Mouse (Mus musculus) gastrocnemius, adult 18-20 months (tissue): ENCODE measurements around the gene Snap47. TPM values are rescaled to one million over a fixed set of nuclear protein-coding genes. Genes with fewer than 3 reads are reported as not detected.
"Not testable (repeated sequence)": the region's sequence is repeated elsewhere in the genome, so short reads cannot be mapped to it uniquely, and the experiment has no call there.

ENCODE experiments used
- DNase-seq: peaks from one replicate; pipeline ENCODE4 v3.0.0; 2021; ENCODE audit warnings: low spot score
- total RNA-seq, 2 experiments: library from RNA; stranded (reverse); gene quantifications; 2 replicates each; pipeline ENCODE4 v1.2.3; 2021

The Snap47 gene
- total RNA-seq, 2 experiments from 2014 or later, result 23.9 to 24.2 TPM

DNA sequence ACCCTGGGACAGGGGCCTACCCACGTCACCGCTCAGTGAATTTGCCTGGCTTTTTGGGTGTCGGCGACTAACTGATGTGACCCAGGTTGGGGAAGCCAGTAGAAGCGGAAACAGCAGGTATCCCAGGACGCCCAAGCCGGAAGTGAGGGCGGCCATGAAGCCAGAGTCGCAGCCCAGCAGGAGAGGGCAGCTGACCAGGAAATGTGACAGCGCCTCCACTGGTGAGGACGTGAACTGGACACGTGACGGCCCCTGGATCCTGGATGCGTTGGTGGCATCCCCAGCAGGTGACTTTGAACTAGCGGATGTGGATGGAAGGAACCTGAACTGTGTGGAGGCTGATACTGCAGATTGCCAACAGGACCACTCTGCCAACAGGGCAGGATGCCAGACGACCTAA is 75.5 kb downstream of the Snap47 start, which contains the start of gene Prss38:
Gene Prss38 (minus strand): TSS at position 183 of the 400 bp plus-strand sequence.
- no peak for DNase-seq

DNA sequence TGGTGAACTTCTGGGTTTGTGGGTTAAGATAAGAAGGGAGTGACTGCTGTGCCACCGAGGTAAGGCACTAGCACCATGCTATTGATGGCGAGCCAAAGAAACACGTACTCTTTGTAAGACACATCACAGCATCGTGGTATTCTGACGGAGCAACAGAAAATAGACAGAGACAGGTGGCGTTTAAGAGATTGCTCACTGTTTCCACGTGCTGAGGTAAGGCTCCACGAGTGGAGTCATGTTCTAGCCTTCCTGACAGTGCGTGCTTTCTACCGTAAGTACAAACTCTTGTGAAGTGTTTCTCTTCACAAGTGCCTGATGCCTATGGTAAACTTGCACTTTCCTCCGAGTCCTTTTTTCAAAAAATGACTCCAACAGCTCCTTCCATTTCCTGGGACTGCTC is 81.1 kb downstream of the Snap47 start:
- DNase-seq, result no peak

DNA sequence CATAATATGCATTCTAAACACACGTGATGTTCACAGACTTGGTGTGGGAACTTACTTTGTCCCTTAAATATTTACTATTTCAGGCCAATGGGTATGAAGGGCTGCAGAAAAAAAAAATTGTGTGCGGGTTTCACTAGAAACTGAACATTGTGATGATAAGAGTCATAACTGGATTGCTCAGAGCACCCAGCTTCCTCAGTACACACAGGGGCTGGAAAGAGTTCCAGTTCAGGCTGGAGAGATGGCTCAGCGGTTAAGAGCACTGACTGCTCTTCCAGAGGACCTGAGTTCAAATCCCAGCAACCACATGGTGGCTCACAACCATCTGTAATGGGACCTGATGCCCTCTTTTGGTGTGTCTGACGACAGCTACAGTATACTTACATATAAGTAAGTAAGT is 83.0 kb downstream of the Snap47 start:
- not testable (repeated sequence) for DNase-seq

DNA sequence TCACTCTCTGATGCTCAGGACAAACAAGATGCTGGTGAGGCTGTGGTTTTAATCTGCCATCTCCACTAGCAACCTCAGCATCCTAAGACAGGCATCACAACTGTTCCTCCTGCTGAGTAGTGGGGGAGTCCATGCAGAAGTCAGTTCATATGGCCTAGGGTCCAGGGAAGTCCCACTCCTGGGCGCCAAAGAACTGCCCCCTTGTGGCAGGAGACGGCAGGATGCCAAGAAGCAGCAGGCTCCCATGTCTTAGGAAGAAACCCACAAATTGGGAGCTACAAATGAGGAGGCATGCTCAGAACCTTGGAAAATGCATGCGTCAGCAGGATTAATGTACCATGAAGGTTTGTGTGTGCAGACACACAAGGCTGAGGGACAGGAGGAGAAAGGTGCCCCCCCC is 84.4 kb downstream of the Snap47 start:
- DNase-seq, result peak; percentile 25

DNA sequence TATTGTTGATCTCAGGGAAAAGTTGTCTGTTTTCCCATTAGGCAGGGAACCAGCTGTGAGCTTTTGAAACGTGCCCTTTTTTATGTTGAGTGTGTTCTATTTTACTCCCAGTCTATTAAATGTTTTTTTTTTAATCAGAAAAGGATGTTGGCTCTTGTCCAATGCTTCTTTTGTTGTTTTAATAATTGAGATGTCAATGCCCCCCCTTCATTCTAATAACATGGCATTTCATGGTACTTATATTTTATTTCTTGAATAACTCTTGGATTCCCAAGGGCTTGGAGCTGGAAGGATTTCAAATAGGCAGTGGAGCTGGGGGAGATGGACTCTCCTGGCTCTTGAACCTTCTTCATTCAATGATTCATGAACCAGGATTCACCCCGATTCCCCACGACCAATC is 85.0 kb downstream of the Snap47 start:
- DNase-seq, result no peak

DNA sequence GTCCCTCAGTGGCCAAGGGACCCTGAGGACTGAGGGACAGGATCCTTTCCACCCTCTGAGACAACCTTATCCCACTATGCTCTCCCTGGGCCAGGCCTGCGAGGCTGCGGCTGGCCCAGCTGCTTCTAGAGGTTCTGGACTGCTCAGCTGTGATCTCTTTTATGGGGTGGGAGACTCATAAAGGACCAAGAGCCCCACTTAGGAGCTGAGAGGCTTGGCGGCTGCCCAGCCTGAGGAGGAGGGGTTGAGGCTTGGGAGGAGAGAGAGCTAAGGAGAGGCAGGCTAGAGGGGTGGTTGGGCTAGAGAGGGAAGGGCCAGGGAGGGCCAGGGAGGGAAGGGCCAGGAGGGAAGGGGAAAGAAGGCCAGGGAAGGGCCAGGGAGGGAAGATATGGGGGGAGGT is 86.6 kb downstream of the Snap47 start:
- DNase-seq, result no peak

DNA sequence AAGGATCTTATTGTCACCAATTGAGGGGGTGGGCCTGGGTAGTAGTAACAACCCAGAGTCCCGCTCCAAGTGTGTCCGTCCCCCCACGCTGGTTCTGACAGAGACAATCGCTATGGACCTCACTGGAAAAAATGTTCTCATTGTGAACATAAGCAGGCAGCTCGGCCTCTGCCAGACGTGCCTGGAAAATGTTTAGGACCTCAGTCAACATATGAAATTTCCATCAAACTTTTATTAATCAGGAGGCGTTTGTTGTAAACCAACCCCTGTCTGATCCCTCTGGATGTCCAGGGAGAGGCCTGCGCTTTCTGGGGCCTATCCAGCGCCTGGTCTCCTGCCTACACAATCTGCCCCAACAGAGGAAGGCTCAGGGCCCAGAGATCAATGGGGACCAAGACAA is 87.0 kb downstream of the Snap47 start:
- no peak for DNase-seq

DNA sequence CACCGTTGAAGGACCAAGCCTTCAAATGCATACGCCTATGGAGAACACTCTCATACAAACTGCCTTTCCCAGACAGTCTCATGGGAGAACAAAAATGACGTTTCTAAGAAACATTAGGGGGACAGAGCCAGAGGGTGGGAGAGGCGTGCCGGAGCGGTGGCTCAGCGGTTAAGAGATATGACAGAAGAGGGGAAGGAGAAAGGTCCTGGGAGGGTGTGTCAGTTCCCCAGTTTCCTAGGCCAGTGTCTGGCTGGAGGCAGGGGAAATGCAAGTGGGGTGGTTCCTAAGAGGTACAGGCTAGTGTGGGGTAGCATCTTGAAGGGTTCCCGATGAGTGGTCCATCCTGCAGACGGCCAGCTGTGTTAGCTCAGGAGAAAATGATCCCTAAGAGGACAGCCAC is 89.7 kb downstream of the Snap47 start:
- no peak for DNase-seq

Other genes with a start within 250 kb of the Snap47 start
- gene Mrpl55, start 248.7 kb downstream of the Snap47 start, total RNA-seq, result 10 to 100 TPM; 57.0 to 65.8 TPM
- 1 to 10 TPM; 2.3 to 2.6 TPM for gene 2310033P09Rik, start 242.9 kb downstream of the Snap47 start, total RNA-seq
- 100 to 1,000 TPM; 230 to 237 TPM for gene Arf1, start 222.9 kb downstream of the Snap47 start, total RNA-seq
- not detected for gene Wnt3a, start 160.4 kb downstream of the Snap47 start, total RNA-seq
- 1 to 10 TPM; 7.9 to 9.9 TPM for gene Wnt9a, start 144.3 kb downstream of the Snap47 start, total RNA-seq
- not detected for gene Prss38, start 75.5 kb downstream of the Snap47 start, total RNA-seq
- 1 to 10 TPM; 9.0 to 9.8 TPM for gene Jmjd4, start 1.1 kb downstream of the Snap47 start, total RNA-seq
- gene Zfp867, start 21.3 kb upstream of the Snap47 start, total RNA-seq, result 1 to 10 TPM; 2.0 to 2.3 TPM
- gene Zkscan17, start 75.6 kb upstream of the Snap47 start, total RNA-seq, result 10 to 100 TPM; 14.3 to 15.6 TPM
- gene Nlrp3, start 90.4 kb upstream of the Snap47 start, total RNA-seq, result under 1 TPM in 1 of 2 experiments, not detected in 1; 0.12 TPM
- not detected for gene Olfr222, start 125.0 kb upstream of the Snap47 start, total RNA-seq
- not detected for gene Olfr223, start 142.1 kb upstream of the Snap47 start, total RNA-seq
- gene Mprip, start 210.1 kb upstream of the Snap47 start, total RNA-seq, result 10 to 100 TPM; 61.2 to 84.0 TPM